Mouse (Mus musculus): ENCODE results near the gene Tspan9.

Gene Tspan9

DNA sequence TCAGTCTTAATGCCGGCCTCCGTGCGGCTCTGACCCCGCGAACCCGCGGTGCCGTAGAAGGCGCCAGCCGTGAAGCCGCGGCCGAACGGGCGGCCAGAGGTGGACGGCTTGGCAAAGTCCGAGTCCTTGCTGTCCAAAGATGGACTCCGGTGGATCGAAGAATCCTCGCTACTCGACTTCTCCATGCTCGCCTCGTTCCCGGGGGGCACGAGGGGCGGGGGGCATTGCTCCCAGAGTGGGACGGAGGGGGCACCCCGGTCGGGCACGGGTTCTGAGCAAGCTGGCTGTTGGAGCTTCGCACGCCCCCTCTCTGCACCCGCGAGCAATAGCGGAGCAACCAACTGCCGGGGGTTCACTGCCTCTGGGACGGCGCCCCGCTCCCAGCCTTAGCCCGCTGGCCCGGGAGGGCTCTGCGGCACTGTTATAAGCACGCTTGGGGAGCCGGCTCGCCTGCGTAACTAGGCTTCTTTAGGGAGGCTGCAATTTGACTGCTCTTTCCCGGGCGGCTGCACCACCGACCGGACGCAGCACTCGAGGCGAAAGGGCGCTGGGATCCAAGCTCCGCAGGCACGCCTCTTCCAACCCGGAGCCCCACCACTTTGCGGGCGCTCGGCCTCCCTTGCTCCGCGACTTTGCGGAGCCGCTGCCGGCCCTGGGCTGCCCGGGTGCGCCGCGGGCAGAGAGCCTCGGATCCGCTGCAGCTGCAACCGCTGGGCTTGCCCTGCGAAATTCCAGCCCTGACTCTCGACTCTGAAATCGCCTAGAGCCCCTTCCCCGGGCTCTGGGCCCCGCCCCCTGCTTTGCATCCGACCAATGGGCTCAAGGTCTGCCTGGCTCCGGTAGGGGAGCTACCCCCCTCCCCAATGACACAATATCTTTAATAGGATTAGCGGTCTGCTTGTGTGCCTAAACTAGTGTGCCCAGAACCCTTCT lies 108.8 kb downstream of the Tspan9 start:
- peak; percentile 56 for DNase-seq

DNA sequence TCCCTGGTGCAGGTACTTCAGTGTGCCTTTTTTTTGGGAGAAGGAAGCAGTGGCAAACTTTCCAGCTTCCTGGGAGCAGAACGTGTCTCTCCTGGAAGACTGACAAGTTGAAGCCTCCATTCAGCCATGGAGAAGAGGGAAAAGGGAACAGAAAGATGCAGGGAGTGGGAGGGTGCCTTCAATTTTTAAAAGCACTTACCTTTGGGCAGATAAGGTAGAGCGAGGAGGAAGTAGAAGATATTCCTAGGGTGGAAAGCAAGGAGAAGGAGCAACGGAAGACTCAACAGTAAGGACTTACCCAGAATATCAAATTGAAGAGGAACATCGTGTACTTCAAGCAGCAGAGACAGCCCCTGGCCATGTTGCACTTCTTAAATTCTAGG lies 109.5 kb downstream of the Tspan9 start:
- DNase-seq = no peak

DNA sequence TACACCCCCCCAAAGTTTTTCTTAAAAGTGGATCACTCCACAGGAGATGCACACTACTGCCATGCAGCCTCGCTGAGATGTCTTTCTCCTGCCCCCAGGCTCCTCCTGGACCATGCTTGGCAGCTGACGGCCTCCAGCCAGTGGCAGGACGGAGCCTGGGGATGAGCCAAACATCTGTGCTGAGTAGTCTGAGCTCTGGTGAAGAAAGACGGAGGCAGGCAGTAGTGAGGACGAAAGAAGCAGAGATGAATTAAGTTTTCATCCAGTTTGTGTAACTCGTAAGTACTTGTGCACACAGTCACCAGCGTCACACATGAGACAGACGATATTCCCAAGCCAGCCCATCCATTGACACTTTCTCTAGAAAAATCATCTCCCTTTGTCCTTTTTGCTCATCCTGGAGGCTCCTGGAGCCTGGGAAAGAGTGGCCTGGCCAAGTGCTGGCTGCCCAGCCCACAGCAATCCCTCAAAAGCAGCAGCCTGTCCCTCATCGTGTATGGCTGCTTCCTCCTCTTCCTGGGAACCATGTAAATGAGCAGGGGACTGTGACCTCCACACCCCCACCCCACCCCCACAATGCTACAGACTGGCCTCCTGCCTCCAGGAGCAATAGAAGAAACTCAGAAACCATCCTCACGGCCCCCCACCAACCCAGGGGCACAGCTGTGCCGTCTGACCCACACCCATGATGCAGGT lies 110.1 kb downstream of the Tspan9 start:
- DNase-seq = no peak

DNA sequence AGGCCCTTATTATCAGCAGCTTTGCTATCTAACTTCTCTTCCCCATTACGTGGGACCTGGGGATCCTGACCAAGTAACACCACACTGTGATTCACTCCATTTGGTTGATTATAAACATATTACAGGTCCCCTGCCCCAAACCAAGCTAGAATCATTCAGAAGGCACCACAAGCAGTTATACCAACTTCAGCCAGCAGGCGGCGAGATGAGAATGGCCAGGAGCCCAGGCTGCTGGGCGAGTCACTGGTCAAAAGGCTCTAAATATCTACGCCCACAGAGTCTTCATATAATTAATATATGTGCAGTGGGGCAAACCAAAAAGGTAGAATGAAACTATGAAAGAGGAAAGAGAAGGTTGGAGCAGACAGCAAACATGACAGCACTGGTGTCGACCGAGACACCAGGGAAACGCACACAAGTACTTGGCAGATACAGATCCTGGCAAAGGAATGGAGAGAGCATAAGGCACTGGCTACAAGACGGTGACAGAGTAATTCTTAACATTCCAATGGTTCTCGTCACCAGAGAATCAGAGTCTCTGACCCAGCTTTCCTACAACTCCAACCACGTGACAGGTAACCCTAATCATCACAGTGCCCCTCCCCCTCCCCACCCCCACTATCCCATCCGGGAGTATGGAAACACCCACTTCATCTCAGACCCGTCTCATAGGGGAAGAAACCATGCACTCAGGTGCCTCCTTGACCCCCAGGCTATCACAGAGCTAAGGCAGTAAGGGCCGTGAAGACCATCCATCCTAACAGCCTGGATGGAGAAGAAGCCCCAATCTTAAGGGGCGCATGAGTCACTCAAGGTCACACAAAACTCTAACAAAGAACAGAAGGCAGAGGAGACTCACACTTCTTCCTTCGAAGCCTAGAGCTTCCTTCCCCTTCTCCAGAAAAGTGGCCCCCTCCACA lies 110.9 kb downstream of the Tspan9 start:
- peak; percentile 71 for DNase-seq

DNA sequence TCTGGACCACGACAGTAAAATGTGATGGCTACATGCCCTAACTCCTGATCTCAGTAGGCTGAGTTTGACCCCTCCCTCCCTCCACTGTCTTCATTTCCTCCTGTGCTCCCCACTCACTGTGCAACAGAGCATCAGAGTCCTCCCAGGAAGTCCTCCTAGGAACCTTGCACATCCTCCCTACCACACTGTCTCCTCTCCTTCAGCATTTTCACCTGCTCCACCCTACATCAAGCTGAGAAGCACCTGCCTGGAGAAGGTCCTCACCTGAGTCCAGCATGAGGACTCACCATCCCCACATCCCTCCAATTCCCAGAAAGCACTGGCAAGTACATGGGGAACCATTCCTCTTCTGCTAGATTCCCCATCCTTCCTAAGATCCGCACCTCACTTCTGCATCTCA lies 111.8 kb downstream of the Tspan9 start:
- DNase-seq = no peak

DNA sequence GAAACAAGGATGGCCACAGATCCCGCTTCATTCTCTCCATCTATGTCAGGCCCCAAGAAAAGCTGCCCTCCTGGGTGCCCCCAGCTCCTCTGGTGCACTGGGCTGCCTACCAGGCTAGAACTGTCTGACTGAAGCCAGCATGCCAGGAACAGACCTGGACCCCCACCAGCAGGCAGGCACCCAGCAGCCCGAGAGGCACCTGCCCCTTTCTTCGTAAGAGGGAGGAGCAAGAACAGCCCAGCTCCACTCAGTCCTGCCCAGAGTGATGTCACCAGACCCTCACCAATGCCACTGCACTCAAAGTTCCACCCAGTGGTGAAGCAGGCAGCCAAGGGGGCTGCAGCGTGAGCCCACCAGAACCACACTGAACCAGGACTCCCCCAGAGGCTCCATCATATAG lies 112.3 kb downstream of the Tspan9 start:
- no peak for DNase-seq

GRCm38 (mm10) chr6:128030475-128030874 lies 112.9 kb downstream of the Tspan9 start:
- DNase-seq = no peak

GRCm38 (mm10) chr6:128029517-128030348 lies 113.7 kb downstream of the Tspan9 start:
- no peak for DNase-seq

GRCm38 (mm10) chr6:128028116-128028940 lies 115.1 kb downstream of the Tspan9 start:
- no peak for DNase-seq

DNA sequence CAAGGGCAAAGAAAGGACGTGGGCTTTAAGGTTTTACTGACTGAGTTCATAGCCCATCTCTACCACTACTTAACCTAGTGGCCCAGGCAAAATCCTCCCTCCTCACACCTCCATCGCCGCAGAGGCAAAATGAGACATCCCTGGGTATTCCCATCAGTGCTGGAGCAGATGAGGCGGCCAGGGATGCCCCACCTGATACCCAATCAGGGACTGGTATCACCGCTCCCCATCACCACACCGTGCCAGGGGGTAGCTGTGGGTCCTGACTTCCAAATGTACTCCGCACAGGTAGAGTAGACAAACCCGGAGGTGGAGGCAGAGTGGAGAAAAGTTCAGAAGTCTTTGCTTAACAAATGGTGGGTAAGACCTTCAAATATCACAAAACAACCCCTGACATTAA lies 117.4 kb downstream of the Tspan9 start:
- DNase-seq = no peak

GRCm38 (mm10) chr6:128025581-128025980 lies 117.8 kb downstream of the Tspan9 start:
- DNase-seq = no peak

DNA sequence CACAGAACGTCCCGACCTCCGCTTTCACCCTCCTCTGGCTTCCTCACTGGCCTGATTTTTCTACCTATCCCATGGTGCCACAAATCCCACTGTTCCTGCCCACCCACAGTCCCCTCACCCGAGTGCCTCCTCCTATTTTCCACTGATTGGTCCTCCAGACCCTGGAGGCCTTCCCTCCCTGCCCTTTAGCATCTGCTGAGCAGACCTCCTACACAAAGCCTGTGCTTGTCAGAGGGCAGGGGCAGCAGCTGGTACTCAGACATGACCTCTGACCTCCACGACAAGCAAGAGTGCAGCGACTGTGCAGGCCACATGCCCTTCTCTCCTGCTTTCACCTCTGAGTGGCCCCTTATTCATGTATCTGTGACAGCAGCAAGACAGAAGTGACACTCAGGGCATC lies 121.2 kb downstream of the Tspan9 start:
- DNase-seq = no peak

DNA sequence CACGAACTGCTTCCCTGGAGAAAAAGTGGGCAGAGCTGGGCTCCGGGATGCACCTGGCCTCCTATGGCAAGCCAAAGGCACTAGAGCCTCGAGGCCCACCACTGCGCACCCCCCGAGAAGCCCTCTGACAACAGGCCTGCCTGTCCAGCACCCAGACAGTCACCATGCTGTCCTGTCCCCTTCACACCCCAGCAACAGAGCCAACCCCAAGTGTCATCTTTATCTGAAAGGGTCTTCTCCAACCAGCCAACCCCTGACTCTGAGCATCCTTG lies 121.5 kb downstream of the Tspan9 start:
- DNase-seq = no peak

DNA sequence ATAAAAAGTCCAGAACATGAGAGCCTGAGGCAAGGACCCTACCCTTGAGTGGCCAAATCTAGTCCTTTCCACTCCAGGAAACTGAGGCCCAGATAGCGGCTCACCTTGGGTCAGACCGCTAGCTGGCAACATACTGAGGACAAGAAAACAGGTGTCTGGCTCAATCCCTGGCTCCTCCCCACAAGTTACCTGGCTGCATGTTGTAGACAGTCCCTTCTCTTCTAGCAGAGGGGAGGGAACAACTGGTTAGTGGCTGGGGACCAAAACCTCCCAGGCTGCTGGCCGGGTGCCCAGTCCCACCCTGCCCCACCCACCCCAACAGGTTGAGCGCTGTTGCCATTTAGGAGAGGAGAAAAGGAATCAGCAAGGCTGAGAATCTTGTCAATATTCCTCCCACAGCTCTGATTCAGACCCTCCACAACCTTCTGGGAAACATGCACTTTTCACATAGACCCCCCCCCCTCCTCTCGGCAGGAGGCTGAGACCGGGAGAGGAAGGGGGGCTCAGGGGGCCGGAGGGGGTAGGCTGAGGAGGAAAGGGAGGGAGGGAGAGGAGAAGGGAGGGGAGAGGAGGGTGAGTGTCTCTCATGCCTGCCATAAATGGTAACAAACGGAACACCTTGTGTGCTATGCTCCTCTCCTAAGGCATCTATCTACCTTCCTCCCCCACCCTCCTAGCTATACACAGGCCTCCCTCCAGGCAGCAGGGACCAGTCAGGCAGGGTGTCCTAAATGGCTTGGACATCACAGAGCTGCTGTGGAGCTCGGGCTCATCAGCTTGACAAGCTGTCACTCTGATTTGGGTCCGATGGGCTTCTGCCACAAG lies 122.1 kb downstream of the Tspan9 start:
- DNase-seq = no peak

GRCm38 (mm10) chr6:128020521-128021057 lies 122.8 kb downstream of the Tspan9 start:
- DNase-seq = peak; percentile 65

- no peak for DNase-seq
Observed at GRCm38 (mm10) chr6:128020053-128020452, 123.3 kb downstream of the Tspan9 start.

- no peak for DNase-seq
Observed at GRCm38 (mm10) chr6:128019119-128019518, 124.3 kb downstream of the Tspan9 start.

DNA sequence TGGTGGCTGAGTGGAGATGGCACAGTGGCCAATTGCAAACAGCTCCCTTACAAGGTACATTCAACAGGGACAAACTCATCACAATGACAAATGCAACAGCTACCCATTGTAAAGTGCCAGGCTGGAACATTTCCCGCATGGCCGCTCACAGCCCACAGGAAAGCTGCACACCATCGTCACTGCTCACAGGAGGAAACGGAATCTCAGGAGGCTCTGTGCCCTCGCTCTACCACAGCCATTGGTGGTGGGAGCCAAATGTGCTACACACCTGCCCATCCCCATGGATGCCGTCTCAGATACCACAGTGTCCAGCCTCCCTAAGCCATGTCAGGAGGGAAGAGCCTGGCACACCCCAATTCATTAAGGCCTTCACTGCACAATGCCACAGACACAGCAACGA lies 128.1 kb downstream of the Tspan9 start:
- no peak for DNase-seq

DNA sequence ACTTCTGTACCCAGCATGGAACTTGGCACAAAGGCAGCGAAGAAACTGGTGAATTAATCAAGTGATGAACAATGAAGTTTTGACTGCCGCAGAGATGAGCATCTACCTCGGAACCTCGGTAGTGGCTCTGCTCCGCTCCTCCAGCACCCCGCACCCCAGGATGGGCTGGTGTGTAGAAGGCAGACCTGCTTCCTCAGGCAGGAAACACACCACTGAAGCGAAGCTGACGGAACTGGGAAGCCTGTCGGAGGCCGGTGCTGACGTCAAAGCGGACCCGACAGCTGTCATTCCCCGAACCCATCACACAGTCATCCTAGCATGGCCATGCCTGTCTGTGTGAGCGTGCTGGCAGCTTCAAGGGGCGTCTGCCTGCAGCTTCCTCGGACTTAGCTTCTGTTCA lies 131.6 kb downstream of the Tspan9 start:
- no peak for DNase-seq

DNA sequence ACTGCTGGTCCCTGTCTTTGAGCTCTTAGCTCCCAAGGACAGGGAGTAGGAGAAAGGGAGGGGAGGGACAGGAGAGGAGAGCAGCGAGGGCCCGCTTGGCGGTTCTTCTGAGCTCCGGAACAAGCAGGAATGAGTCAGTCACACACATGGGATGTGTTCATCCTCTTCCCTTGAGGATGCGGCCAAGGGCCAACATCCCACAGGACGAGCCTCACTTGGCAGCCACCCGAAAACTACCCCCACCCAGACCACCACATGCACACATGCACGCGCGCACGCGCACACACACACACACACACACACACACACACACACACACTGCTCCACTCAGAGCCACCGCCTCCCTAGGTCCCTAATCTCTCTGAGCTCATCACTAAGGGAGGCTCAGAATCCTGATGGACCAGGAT lies 132.3 kb downstream of the Tspan9 start:
- peak; percentile 70 for DNase-seq
